Mouse (Mus musculus) neutrophil, adult 5-6 weeks (primary cell): Measurements from ENCODE around the gene Rec114. TPM values are rescaled to one million over a fixed set of nuclear protein-coding genes. Genes with fewer than 3 reads are reported as not detected.

ENCODE experiments used
- ATAC-seq: fragments of 151-379, 151-347 bp; 2 replicates; pipeline ENCODE4 v1.8.0; 2017; ENCODE audit warnings: mild to moderate bottlenecking, moderate TSS enrichment; ENCODE audit not compliant: insufficient number of reproducible peaks, poor library complexity, low FRiP score, severe bottlenecking; ENCODE audit errors: extremely low read depth
- total RNA-seq: library from RNA; stranded (forward); fragments of 200-1000 nt; gene quantifications from 2 replicates; pipeline ENCODE4 v1.2.3, GENCODE M21; 2017

Rec114 gene
- total RNA-seq, 1 experiment from 2014 or later, result 5.6 TPM

- ATAC-seq, result no peak
Observed at GRCm38 (mm10) chr9:58721021-58721420, 22.7 kb downstream of the Rec114 start.

GRCm38 (mm10) chr9:58720167-58720566 is 23.6 kb downstream of the Rec114 start:
- ATAC-seq, result no peak

- no peak for ATAC-seq
Observed at GRCm38 (mm10) chr9:58719471-58719870, 24.3 kb downstream of the Rec114 start.

- ATAC-seq, result no peak
Observed at GRCm38 (mm10) chr9:58718964-58719363, 24.8 kb downstream of the Rec114 start.

GRCm38 (mm10) chr9:58716886-58717285 is 26.9 kb downstream of the Rec114 start:
- no peak for ATAC-seq

- ATAC-seq, result no peak
Observed at GRCm38 (mm10) chr9:58710642-58711041, 33.1 kb downstream of the Rec114 start.

GRCm38 (mm10) chr9:58709939-58710338 is 33.8 kb downstream of the Rec114 start:
- no peak for ATAC-seq

- ATAC-seq, result no peak
Observed at GRCm38 (mm10) chr9:58707796-58708195, 36.0 kb downstream of the Rec114 start.

- no peak for ATAC-seq
Observed at GRCm38 (mm10) chr9:58706024-58706423, 37.7 kb downstream of the Rec114 start.

- ATAC-seq, result no peak
Observed at GRCm38 (mm10) chr9:58703766-58704165, 40.0 kb downstream of the Rec114 start.

- no peak for ATAC-seq
Observed at GRCm38 (mm10) chr9:58701751-58702150, 42.0 kb downstream of the Rec114 start.

GRCm38 (mm10) chr9:58698486-58698885 is 45.3 kb downstream of the Rec114 start:
- ATAC-seq, result no peak

GRCm38 (mm10) chr9:58691471-58691870 is 52.3 kb downstream of the Rec114 start:
- ATAC-seq, result no peak

GRCm38 (mm10) chr9:58690701-58691100 is 53.1 kb downstream of the Rec114 start:
- no peak for ATAC-seq

GRCm38 (mm10) chr9:58688076-58688475 is 55.7 kb downstream of the Rec114 start:
- ATAC-seq, result no peak

GRCm38 (mm10) chr9:58685290-58685689 is 58.5 kb downstream of the Rec114 start:
- no peak for ATAC-seq

GRCm38 (mm10) chr9:58683372-58683771 is 60.4 kb downstream of the Rec114 start:
- no peak for ATAC-seq

- no peak for ATAC-seq
Observed at GRCm38 (mm10) chr9:58682106-58682505, 61.7 kb downstream of the Rec114 start.

- no peak for ATAC-seq
Observed at GRCm38 (mm10) chr9:58681411-58681810, 62.4 kb downstream of the Rec114 start.

- no peak for ATAC-seq
Observed at GRCm38 (mm10) chr9:58675371-58675770, 68.4 kb downstream of the Rec114 start.

- no peak for ATAC-seq
Observed at GRCm38 (mm10) chr9:58674736-58675135, 69.0 kb downstream of the Rec114 start.

- ATAC-seq, result no peak
Observed at GRCm38 (mm10) chr9:58672474-58672873, 71.3 kb downstream of the Rec114 start.
